Mouse (Mus musculus) forebrain, embryonic 10.5 days (tissue): ENCODE data around the gene Castor1. TPM values are rescaled to one million over a fixed set of nuclear protein-coding genes. Genes with fewer than 3 reads are reported as not detected.

Source experiments
- DNase-seq: peaks from one replicate; pipeline ENCODE4 v3.0.0-alpha.2; 2017; ENCODE audit warnings: low spot score; ENCODE audit errors: extremely low spot score
- H3K27ac ChIP-seq: fragments of 300-500 bp; sonication (generic); 2 replicates; pipeline ENCODE4 v1.5.1; 2016; ENCODE audit warnings: mild to moderate bottlenecking
- H3K27me3 ChIP-seq: fragments of 300-500 bp; sonication (generic); 2 replicates; pipeline ENCODE4 v1.6.1; 2016; ENCODE audit warnings: mild to moderate bottlenecking; ENCODE audit not compliant: poor library complexity, severe bottlenecking
- H3K36me3 ChIP-seq: fragments of 300-500 bp; sonication (generic); replicated peaks from 2 replicates; pipeline ENCODE4 v1.6.1; 2016; ENCODE audit warnings: mild to moderate bottlenecking, moderate library complexity
- H3K4me1 ChIP-seq: fragments of 300-500 bp; sonication (generic); 2 replicates; pipeline ENCODE4 v1.6.1; 2016
- H3K4me3 ChIP-seq: fragments of 300-500 bp; sonication (generic); 2 replicates; pipeline ENCODE4 v1.5.1; 2016; ENCODE audit warnings: mild to moderate bottlenecking, moderate library complexity
- H3K9me3 ChIP-seq: fragments of 300-500 bp; sonication (generic); 2 replicates; pipeline ENCODE4 v1.6.1; 2016; ENCODE audit warnings: mild to moderate bottlenecking, moderate library complexity
- WGBS: fragments of 180-500 bp; shearing (Covaris S2); methylation state at CpG from one replicate; pipeline ENCODE4 v1.1.7; 2016; 5-methylcytosine and 5-hydroxymethylcytosine counted together
- polyA plus RNA-seq: library from polyadenylated mRNA; unstranded; fragments of >200 nt; fragmentation: Nextera tagmentation; extraction: Ambion mirVana; gene quantifications from 2 replicates; pipeline ENCODE4 v1.2.1, GENCODE M21; 2016

The Castor1 gene
- polyA plus RNA-seq, 1 experiment from 2014 or later = 1.9 TPM

DNA sequence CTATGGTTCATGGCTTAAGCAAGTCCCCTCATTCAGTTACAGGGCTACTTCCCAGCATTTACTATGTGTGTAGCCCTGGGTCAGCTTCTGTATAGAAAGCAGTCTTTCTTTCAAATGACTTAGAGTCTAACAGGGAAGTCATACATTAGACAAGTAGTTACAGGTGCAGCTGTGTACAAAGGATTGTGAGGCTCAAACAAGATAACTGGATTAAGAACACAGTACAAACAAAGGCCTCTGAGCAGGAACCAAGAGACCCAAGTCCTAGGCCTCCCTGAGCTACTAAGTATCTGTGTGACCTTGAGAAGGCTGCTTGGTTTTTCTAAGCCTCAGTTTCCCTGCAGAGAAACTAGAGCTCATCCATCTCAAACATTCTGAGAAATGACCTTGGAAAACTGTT lies 24.6 kb upstream of the Castor1 start:
- Histone ChIP-seq H3K27me3 (no peaks in the 10 kb centered on the region), H3K4me3 (no peak overlapping the region), H3K27ac (no peak overlapping the region), H3K36me3 (no peaks in the 10 kb centered on the region), H3K4me1 (peaks cover 23% of the 10 kb centered on the region), H3K9me3 (no peaks in the 10 kb centered on the region)
- no peak for DNase-seq

DNA sequence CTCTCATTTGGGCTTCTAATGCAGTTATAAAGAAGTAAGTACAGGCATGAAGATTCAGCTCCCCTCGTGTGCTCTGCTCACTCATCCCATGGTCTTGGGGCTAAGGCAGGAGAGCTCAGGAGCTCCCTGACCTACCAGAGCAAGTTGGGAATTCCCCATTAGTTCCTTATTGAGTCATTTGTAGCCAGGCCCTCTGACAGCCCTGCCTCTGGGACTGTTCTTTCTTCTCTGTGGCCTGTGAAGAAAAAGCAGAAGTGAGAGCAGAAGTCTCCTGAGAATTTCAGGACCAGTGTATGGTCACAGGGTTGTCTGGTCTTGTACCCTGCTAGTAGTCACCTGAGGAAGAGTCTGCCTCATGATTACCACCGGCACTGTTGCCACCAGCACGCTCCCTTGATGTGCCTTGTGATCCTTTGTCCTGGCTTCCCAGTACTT lies 22.4 kb upstream of the Castor1 start:
- no peak overlapping the region for H3K4me3 ChIP-seq
- 82% methylated on average over 3 of the region's 3 CpGs for WGBS
- no peak for DNase-seq
- H3K4me1 ChIP-seq = peaks cover 15% of the 10 kb centered on the region
- H3K36me3 ChIP-seq = no peaks in the 10 kb centered on the region
- no peak overlapping the region for H3K27ac ChIP-seq
- no peaks in the 10 kb centered on the region for H3K9me3 ChIP-seq
- no peaks in the 10 kb centered on the region for H3K27me3 ChIP-seq

DNA sequence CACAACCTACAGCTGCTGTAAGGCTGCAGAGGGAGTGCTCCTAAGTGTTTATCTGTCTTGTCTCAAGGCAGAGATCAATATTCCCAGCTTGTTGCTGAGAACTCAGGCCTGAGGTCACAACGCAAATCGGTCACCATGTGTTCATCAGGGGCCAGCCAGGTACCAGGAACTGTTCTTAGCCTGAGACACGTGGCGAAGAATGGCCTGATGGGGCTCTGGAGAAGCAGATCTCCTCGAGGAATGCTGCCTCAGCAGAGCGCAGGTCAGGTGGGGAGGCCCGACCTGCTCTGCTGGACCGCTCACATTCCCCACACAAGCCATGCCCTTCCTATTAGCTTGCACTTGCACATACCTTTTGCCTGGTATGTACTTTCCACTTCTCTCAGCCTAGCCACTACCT lies 21.4 kb upstream of the Castor1 start:
- Histone ChIP-seq H3K9me3 (no peaks in the 10 kb centered on the region), H3K4me1 (peaks cover 4% of the 10 kb centered on the region; the same call in 1 of the 2 replicates), H3K4me3 (no peak overlapping the region), H3K27me3 (no peaks in the 10 kb centered on the region), H3K27ac (no peak overlapping the region), H3K36me3 (no peaks in the 10 kb centered on the region)
- WGBS = 83% methylated on average over 8 of the region's 8 CpGs
- DNase-seq = no peak

DNA sequence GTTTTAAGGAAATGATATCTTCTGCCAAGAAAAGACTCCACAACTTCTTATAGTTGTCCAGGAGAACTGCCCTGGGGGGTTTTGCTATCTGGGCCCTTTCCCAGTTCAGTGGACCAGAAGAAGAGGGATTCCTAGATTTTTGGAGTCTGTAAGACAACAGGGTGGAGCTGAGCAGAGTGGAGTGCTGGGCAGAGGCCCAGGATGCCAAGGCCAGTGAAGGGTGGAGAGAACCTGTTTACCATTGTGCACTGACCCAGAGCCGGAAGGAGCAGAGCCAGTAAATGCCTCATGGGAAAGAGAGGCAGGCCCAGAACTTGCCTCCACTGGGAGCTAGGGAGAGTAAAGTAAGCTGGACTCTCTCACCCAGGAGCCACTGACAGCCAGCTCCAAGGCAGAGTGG lies 20.3 kb upstream of the Castor1 start:
- Histone ChIP-seq H3K27me3 (no peaks in the 10 kb centered on the region), H3K36me3 (no peaks in the 10 kb centered on the region), H3K4me1 (no peaks in the 10 kb centered on the region), H3K9me3 (no peaks in the 10 kb centered on the region), H3K4me3 (no peak overlapping the region), H3K27ac (no peak overlapping the region)
- no peak for DNase-seq
- 83% methylated on average over 1 of the region's 1 CpGs for WGBS

GRCm38 (mm10) chr11:4201981-4202700 lies 15.9 kb upstream of the Castor1 start:
- Histone ChIP-seq H3K4me3 (no peak overlapping the region), H3K36me3 (peaks cover 16% of the 10 kb centered on the region), H3K27ac (no peak overlapping the region), H3K27me3 (no peaks in the 10 kb centered on the region), H3K9me3 (no peaks in the 10 kb centered on the region), H3K4me1 (peaks cover 7% of the 10 kb centered on the region)
- 90% methylated on average over 11 of the region's 11 CpGs for WGBS
- no peak for DNase-seq

GRCm38 (mm10) chr11:4202995-4203704 lies 14.9 kb upstream of the Castor1 start:
- H3K27ac ChIP-seq = no peak overlapping the region
- DNase-seq = no peak
- H3K27me3 ChIP-seq = no peaks in the 10 kb centered on the region
- peaks cover 26% of the 10 kb centered on the region for H3K36me3 ChIP-seq
- H3K4me1 ChIP-seq = peaks cover 7% of the 10 kb centered on the region
- no peaks in the 10 kb centered on the region for H3K9me3 ChIP-seq
- H3K4me3 ChIP-seq = no peak overlapping the region
- WGBS = 89% methylated on average over 12 of the region's 12 CpGs

- Histone ChIP-seq H3K36me3 (peaks cover 31% of the 10 kb centered on the region), H3K4me1 (peaks cover 7% of the 10 kb centered on the region), H3K4me3 (no peak overlapping the region), H3K27ac (no peak overlapping the region), H3K9me3 (no peaks in the 10 kb centered on the region), H3K27me3 (no peaks in the 10 kb centered on the region)
- no peak for DNase-seq
- 74% methylated on average over 2 of the region's 2 CpGs for WGBS
Observed at GRCm38 (mm10) chr11:4203705-4204074, 14.3 kb upstream of the Castor1 start.

GRCm38 (mm10) chr11:4205097-4205655 lies 12.8 kb upstream of the Castor1 start:
- H3K36me3 ChIP-seq = peaks cover 46% of the 10 kb centered on the region
- no peak for DNase-seq
- H3K27ac ChIP-seq = no peak overlapping the region
- H3K4me3 ChIP-seq = no peak overlapping the region
- H3K4me1 ChIP-seq = peaks cover 7% of the 10 kb centered on the region
- no peaks in the 10 kb centered on the region for H3K9me3 ChIP-seq
- WGBS = 90% methylated on average over 5 of the region's 5 CpGs
- no peaks in the 10 kb centered on the region for H3K27me3 ChIP-seq

DNA sequence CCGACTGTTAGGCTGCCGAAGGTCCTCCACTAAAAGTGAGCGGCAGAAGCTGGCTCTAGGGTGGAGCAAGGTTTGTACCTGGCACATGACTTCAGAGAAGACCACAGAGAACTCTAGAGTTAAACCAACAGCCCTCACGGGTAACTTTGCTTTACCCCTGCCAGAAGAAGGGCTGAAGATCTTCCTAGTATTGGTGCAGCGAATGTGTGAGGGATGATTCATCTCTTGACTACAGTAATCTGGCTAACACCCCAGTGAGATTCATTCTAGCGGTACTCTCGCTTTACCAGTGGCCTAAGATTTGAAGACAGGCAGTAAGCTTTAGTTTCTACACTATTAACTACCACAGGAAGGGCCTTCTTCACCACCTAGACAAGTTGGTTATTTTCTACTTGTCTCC lies 12.1 kb upstream of the Castor1 start:
- Histone ChIP-seq H3K9me3 (no peaks in the 10 kb centered on the region), H3K27me3 (no peaks in the 10 kb centered on the region), H3K4me1 (peaks cover 7% of the 10 kb centered on the region), H3K36me3 (peaks cover 54% of the 10 kb centered on the region), H3K27ac (no peak overlapping the region), H3K4me3 (no peak overlapping the region)
- WGBS = 87% methylated on average over 7 of the region's 7 CpGs
- no peak for DNase-seq

DNA sequence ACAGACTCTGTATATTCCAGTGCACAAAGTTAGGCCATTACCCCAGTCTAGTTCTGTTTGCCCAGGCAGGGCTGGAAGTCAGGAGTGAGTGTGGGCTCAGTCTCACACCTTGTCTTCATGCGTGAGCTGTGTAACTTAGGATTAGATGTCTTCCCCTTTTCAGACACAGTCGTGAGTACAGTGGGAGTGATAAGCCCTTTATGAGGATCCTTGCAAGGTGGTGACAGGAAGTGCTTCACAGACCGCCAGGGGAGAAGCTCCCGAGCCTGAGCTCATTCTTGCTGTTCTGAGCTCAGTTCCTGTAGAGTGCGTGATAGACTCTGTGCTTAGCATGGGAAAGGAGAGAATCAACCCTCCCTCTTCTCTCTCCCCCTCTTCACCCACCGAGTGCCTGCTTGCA lies 11.5 kb upstream of the Castor1 start:
- Histone ChIP-seq H3K36me3 (peaks cover 55% of the 10 kb centered on the region), H3K27me3 (no peaks in the 10 kb centered on the region), H3K4me1 (peaks cover 7% of the 10 kb centered on the region), H3K27ac (no peak overlapping the region), H3K9me3 (no peaks in the 10 kb centered on the region), H3K4me3 (no peak overlapping the region)
- WGBS = 77% methylated on average over 6 of the region's 6 CpGs
- DNase-seq = no peak

DNA sequence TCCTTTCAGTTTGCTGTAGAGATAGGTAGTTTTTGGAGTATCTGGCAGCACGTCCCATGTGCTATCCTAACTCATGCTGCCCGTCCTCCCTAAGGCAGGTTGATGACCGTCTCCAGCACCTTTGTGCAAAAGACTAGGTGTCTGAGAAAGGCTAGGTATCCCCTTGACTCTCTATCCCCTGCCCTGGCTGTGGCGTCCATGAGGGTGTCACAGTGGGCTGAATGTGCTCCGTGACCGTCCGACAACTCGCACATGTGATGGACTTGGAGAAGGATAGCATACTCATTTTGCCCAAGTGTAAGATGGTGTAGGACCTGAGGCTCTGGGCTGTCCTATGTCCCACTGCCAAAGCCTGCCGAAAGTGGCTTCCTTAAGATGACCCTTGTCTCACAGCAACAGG lies 10.4 kb upstream of the Castor1 start:
- no peaks in the 10 kb centered on the region for H3K27me3 ChIP-seq
- H3K27ac ChIP-seq = no peak overlapping the region
- H3K4me3 ChIP-seq = no peak overlapping the region
- no peak for DNase-seq
- WGBS = 89% methylated on average over 9 of the region's 9 CpGs
- peaks cover 7% of the 10 kb centered on the region for H3K4me1 ChIP-seq
- H3K9me3 ChIP-seq = no peaks in the 10 kb centered on the region
- peaks cover 64% of the 10 kb centered on the region for H3K36me3 ChIP-seq

DNA sequence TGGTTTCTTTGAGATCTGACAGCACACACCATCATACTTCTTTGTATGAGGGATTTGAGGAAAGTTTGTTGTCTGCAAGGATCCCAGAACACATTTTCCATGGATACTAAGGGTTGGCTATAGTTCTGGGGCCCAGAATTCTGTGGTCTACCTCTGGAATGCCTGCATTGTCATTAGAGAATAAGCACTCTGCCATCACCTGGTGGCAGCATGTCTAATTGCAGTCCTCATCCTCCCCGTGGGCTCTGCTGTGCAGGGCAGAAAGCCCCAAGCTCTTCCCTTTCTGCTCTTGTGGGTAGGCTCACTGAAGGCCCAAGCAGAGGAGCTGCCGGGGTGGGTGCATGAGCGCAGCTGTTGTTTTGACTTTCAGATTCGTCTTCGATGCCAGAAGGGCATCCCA lies 8.5 kb upstream of the Castor1 start:
- 83% methylated on average over 5 of the region's 5 CpGs for WGBS
- peaks cover 83% of the 10 kb centered on the region for H3K36me3 ChIP-seq
- no peaks in the 10 kb centered on the region for H3K27me3 ChIP-seq
- H3K4me1 ChIP-seq = no peaks in the 10 kb centered on the region
- DNase-seq = no peak
- H3K9me3 ChIP-seq = no peaks in the 10 kb centered on the region
- no peak overlapping the region for H3K27ac ChIP-seq
- H3K4me3 ChIP-seq = no peak overlapping the region

- no peak overlapping the region for H3K27ac ChIP-seq
- DNase-seq = no peak
- H3K4me1 ChIP-seq = no peaks in the 10 kb centered on the region
- no peaks in the 10 kb centered on the region for H3K9me3 ChIP-seq
- peaks cover 93% of the 10 kb centered on the region for H3K36me3 ChIP-seq
- H3K4me3 ChIP-seq = no peak overlapping the region
- no peaks in the 10 kb centered on the region for H3K27me3 ChIP-seq
- 90% methylated on average over 1 of the region's 1 CpGs for WGBS
Observed at GRCm38 (mm10) chr11:4210786-4211185, 7.2 kb upstream of the Castor1 start.
